Mouse (Mus musculus): ENCODE results near the gene Zfp119b.

- TF ChIP-seq CTCF (IDR thresholded peaks at IDR 0.05) (no peak; the same call in 1 of the 2 replicates), EP300 (IDR thresholded peaks at IDR 0.05) (no peak)
Observed at GRCm38 (mm10) chr17:55956591-55956990, 7.3 kb upstream of the Zfp119b start.
